Mouse (Mus musculus): ENCODE measurements around the gene Gm15217. TPM values are rescaled to one million over a fixed set of nuclear protein-coding genes. Genes with fewer than 3 reads are reported as not detected.
A peak's percentile ranks its signal among the peaks of the same experiment; 100 is the strongest.

Gm15217 gene
- polyA plus RNA-seq, 1 experiment from 2014 or later, result not detected

- Histone ChIP-seq H3K4me1 (ENCODE audit: control insufficient read depth, insufficient read depth, low read depth, low read length) (peaks cover 30% of the 10 kb centered on the region), H3K27ac (ENCODE audit: low read depth, low read length) (no peak overlapping the region), H3K4me3 (ENCODE audit: low read length) (peak overlapping the region; percentile 17), H3K9ac (ENCODE audit: low read depth, low read length) (no peak overlapping the region), H3K36me3 (ENCODE audit: control insufficient read depth, insufficient read depth, low read length) (no peaks in the 10 kb centered on the region), H3K9me3 (ENCODE audit: control insufficient read depth, low read length) (no peaks in the 10 kb centered on the region), H3K4me2 (ENCODE audit: low read length) (peak overlapping the region; percentile 39), H3K27me3 (replicated peaks; ENCODE audit: control insufficient read depth, insufficient read depth, low read length) (peaks cover 44% of the 10 kb centered on the region)
- no peak for ATAC-seq
- 8% methylated on average over 24 of the region's 24 CpGs for WGBS
Observed at GRCm38 (mm10) chr14:46389438-46390248, 10.4 kb downstream of the Gm15217 start.

GRCm38 (mm10) chr14:46390249-46390775 lies 11.1 kb downstream of the Gm15217 start, which contains the start of gene Bmp4:
Bmp4 (minus strand) TSS chr14:46390669.
- Histone ChIP-seq H3K9ac (ENCODE audit: low read depth, low read length) (no peak within 1 kb of the TSS), H3K27ac (ENCODE audit: low read depth, low read length) (no peak within 1 kb of the TSS), H3K4me2 (ENCODE audit: low read length) (peak within 1 kb of the TSS; percentile 39), H3K36me3 (ENCODE audit: control insufficient read depth, insufficient read depth, low read length) (no peaks in the 10 kb centered on the region), H3K4me3 (ENCODE audit: low read length) (peak within 1 kb of the TSS; percentile 17), H3K4me1 (ENCODE audit: control insufficient read depth, insufficient read depth, low read depth, low read length) (peaks cover 30% of the 10 kb centered on the region), H3K27me3 (replicated peaks; ENCODE audit: control insufficient read depth, insufficient read depth, low read length) (peaks cover 39% of the 10 kb centered on the region), H3K9me3 (ENCODE audit: control insufficient read depth, low read length) (no peaks in the 10 kb centered on the region)
- no peak for ATAC-seq
- WGBS, result 2% methylated on average over 26 of the region's 26 CpGs

GRCm38 (mm10) chr14:46391621-46392170 lies 12.5 kb downstream of the Gm15217 start:
- Histone ChIP-seq H3K4me3 (ENCODE audit: low read length) (no peak overlapping the region), H3K27ac (ENCODE audit: low read depth, low read length) (no peak overlapping the region), H3K36me3 (ENCODE audit: control insufficient read depth, insufficient read depth, low read length) (no peaks in the 10 kb centered on the region), H3K27me3 (replicated peaks; ENCODE audit: control insufficient read depth, insufficient read depth, low read length) (peaks cover 42% of the 10 kb centered on the region), H3K4me2 (ENCODE audit: low read length) (no peak overlapping the region), H3K9me3 (ENCODE audit: control insufficient read depth, low read length) (no peaks in the 10 kb centered on the region), H3K4me1 (ENCODE audit: control insufficient read depth, insufficient read depth, low read depth, low read length) (peaks cover 20% of the 10 kb centered on the region), H3K9ac (ENCODE audit: low read depth, low read length) (no peak overlapping the region)
- WGBS, result 47% methylated on average over 6 of the region's 6 CpGs
- no peak for ATAC-seq

GRCm38 (mm10) chr14:46398091-46398695 lies 19.0 kb downstream of the Gm15217 start:
- H3K9ac ChIP-seq (ENCODE audit: low read depth, low read length), result peak overlapping the region; percentile 35
- ATAC-seq, result 0 out of 2 replicates have a peak, but pooled peaks have one; percentile 17
- peaks cover 26% of the 10 kb centered on the region for H3K27me3 ChIP-seq (replicated peaks; ENCODE audit: control insufficient read depth, insufficient read depth, low read length)

GRCm38 (mm10) chr14:46399925-46400324 lies 20.7 kb downstream of the Gm15217 start:
- Histone ChIP-seq H3K4me1 (ENCODE audit: control insufficient read depth, insufficient read depth, low read depth, low read length) (peaks cover 9% of the 10 kb centered on the region), H3K27me3 (replicated peaks; ENCODE audit: control insufficient read depth, insufficient read depth, low read length) (peaks cover 24% of the 10 kb centered on the region), H3K27ac (ENCODE audit: low read depth, low read length) (no peak overlapping the region), H3K36me3 (ENCODE audit: control insufficient read depth, insufficient read depth, low read length) (no peaks in the 10 kb centered on the region), H3K4me3 (ENCODE audit: low read length) (no peak overlapping the region), H3K9ac (ENCODE audit: low read depth, low read length) (no peak overlapping the region), H3K9me3 (ENCODE audit: control insufficient read depth, low read length) (no peaks in the 10 kb centered on the region), H3K4me2 (ENCODE audit: low read length) (no peak overlapping the region)
- no peak for ATAC-seq
- WGBS, result 86% methylated on average over 2 of the region's 2 CpGs

More at GRCm38 (mm10) chr14:46398091-46398695, 19.0 kb downstream of the Gm15217 start:
- H3K4me1 ChIP-seq (ENCODE audit: control insufficient read depth, insufficient read depth, low read depth, low read length), result peaks cover 9% of the 10 kb centered on the region
- no peaks in the 10 kb centered on the region for H3K36me3 ChIP-seq (ENCODE audit: control insufficient read depth, insufficient read depth, low read length)
- H3K4me2 ChIP-seq (ENCODE audit: low read length), result peak overlapping the region; percentile 58
- 2% methylated on average over 27 of the region's 27 CpGs for WGBS
- H3K9me3 ChIP-seq (ENCODE audit: control insufficient read depth, low read length), result no peaks in the 10 kb centered on the region
- H3K27ac ChIP-seq (ENCODE audit: low read depth, low read length), result no peak overlapping the region
- peak overlapping the region; percentile 35 for H3K4me3 ChIP-seq (ENCODE audit: low read length)

GRCm38 (mm10) chr14:46408319-46408718 lies 29.1 kb downstream of the Gm15217 start:
- Histone ChIP-seq H3K27ac (ENCODE audit: low read depth, low read length) (no peak overlapping the region), H3K4me3 (ENCODE audit: low read length) (no peak overlapping the region), H3K36me3 (ENCODE audit: control insufficient read depth, insufficient read depth, low read length) (no peaks in the 10 kb centered on the region), H3K4me1 (ENCODE audit: control insufficient read depth, insufficient read depth, low read depth, low read length) (no peaks in the 10 kb centered on the region), H3K9me3 (ENCODE audit: control insufficient read depth, low read length) (no peaks in the 10 kb centered on the region), H3K4me2 (ENCODE audit: low read length) (no peak overlapping the region), H3K9ac (ENCODE audit: low read depth, low read length) (no peak overlapping the region), H3K27me3 (replicated peaks; ENCODE audit: control insufficient read depth, insufficient read depth, low read length) (no peaks in the 10 kb centered on the region)
- no peak for ATAC-seq
- WGBS, result 86% methylated on average over 3 of the region's 3 CpGs

GRCm38 (mm10) chr14:46409016-46409415 lies 29.8 kb downstream of the Gm15217 start:
- 0 out of 2 replicates have a peak, but pooled peaks have one; percentile 52 for ATAC-seq
- no peak overlapping the region for H3K27ac ChIP-seq (ENCODE audit: low read depth, low read length)
- no peaks in the 10 kb centered on the region for H3K9me3 ChIP-seq (ENCODE audit: control insufficient read depth, low read length)
- no peaks in the 10 kb centered on the region for H3K36me3 ChIP-seq (ENCODE audit: control insufficient read depth, insufficient read depth, low read length)
- no peaks in the 10 kb centered on the region for H3K27me3 ChIP-seq (replicated peaks; ENCODE audit: control insufficient read depth, insufficient read depth, low read length)
- H3K4me2 ChIP-seq (ENCODE audit: low read length), result no peak overlapping the region
- no peaks in the 10 kb centered on the region for H3K4me1 ChIP-seq (ENCODE audit: control insufficient read depth, insufficient read depth, low read depth, low read length)
- H3K4me3 ChIP-seq (ENCODE audit: low read length), result no peak overlapping the region
- WGBS, result 76% methylated on average over 10 of the region's 10 CpGs
- no peak overlapping the region for H3K9ac ChIP-seq (ENCODE audit: low read depth, low read length)

- ATAC-seq, result no peak
- 65% methylated on average over 4 of the region's 4 CpGs for WGBS
- no peak overlapping the region for H3K4me3 ChIP-seq (ENCODE audit: low read length)
Observed at GRCm38 (mm10) chr14:46410557-46411120, 31.4 kb downstream of the Gm15217 start.

More at GRCm38 (mm10) chr14:46410557-46411120, 31.4 kb downstream of the Gm15217 start:
- Histone ChIP-seq H3K27me3 (replicated peaks; ENCODE audit: control insufficient read depth, insufficient read depth, low read length) (no peaks in the 10 kb centered on the region), H3K36me3 (ENCODE audit: control insufficient read depth, insufficient read depth, low read length) (no peaks in the 10 kb centered on the region), H3K9ac (ENCODE audit: low read depth, low read length) (no peak overlapping the region), H3K9me3 (ENCODE audit: control insufficient read depth, low read length) (0 out of 2 replicates have a peak, but pooled peaks cover 3% of the 10 kb centered on the region), H3K4me2 (ENCODE audit: low read length) (no peak overlapping the region), H3K27ac (ENCODE audit: low read depth, low read length) (no peak overlapping the region), H3K4me1 (ENCODE audit: control insufficient read depth, insufficient read depth, low read depth, low read length) (no peaks in the 10 kb centered on the region)
